Mouse (Mus musculus): ENCODE data around the gene Pld2. TPM values are rescaled to one million over a fixed set of nuclear protein-coding genes. Genes with fewer than 3 reads are reported as not detected.

Gene Pld2
- 9.3 and 10.0 TPM in 2 replicates for polyA plus RNA-seq (2015; fragmentation: Nextera tagmentation; extraction: Ambion mirVana)

DNA sequence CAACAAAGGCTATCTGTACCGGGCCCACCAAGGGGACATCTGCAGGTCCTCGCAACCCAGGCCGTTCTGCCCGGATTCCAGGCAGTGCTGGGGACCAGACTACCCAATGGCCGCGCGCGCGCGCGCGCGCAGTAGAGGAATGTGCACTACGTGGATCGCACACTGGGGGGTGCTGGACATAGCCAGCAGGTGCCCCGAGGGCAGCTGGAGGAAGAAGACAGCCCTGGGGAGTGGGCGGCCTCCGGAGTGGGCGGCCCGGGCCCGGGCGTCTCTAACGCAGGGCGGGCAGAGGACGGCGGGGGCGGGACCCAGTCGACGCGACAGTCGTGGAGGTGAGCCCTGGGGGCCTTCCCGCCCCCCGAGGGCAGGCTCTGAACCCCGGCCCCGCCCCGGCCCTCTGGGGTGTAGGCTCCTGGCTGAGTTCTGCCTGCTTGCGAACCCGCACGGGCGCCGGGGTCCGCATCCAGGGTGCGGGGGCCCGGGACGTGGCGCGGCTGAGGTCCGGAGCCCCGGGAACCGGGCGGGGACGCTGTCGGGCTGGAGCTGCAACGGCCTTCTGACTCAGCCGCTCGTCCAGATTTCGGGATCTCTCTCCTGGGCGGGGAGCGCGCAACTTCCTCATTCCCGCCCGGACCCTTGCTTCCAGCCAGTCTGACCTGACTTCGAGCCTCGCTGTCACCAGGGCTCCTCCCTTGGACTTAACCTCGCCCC is at the start of gene Pld2:
Pld2 (plus strand) TSS at position 188 of the 711 bp plus-strand sequence.
- peak within 1 kb of the TSS; percentile 75 for H3K4me3 ChIP-seq (ENCODE audit: low read length)
- H3K9ac ChIP-seq (ENCODE audit: low read depth, low read length): peak within 1 kb of the TSS; percentile 81
- under 1% methylated on average over 50 of the region's 65 CpGs for WGBS
- H3K9me3 ChIP-seq (ENCODE audit: control insufficient read depth, low read length): no peaks in the 10 kb centered on the region
- H3K4me2 ChIP-seq (ENCODE audit: low read depth, low read length): peak within 1 kb of the TSS; percentile 83
- ATAC-seq: peak; percentile 99
- peak within 1 kb of the TSS; percentile 87 for H3K27ac ChIP-seq (ENCODE audit: low read length)
- no peaks in the 10 kb centered on the region for H3K27me3 ChIP-seq (replicated peaks; ENCODE audit: control insufficient read depth, insufficient read depth, low read length)
- peaks cover 8% of the 10 kb centered on the region for H3K4me1 ChIP-seq (ENCODE audit: control insufficient read depth, insufficient read depth, low read length)
- no peaks in the 10 kb centered on the region for H3K36me3 ChIP-seq (ENCODE audit: control insufficient read depth, insufficient read depth, low read length)

DNA sequence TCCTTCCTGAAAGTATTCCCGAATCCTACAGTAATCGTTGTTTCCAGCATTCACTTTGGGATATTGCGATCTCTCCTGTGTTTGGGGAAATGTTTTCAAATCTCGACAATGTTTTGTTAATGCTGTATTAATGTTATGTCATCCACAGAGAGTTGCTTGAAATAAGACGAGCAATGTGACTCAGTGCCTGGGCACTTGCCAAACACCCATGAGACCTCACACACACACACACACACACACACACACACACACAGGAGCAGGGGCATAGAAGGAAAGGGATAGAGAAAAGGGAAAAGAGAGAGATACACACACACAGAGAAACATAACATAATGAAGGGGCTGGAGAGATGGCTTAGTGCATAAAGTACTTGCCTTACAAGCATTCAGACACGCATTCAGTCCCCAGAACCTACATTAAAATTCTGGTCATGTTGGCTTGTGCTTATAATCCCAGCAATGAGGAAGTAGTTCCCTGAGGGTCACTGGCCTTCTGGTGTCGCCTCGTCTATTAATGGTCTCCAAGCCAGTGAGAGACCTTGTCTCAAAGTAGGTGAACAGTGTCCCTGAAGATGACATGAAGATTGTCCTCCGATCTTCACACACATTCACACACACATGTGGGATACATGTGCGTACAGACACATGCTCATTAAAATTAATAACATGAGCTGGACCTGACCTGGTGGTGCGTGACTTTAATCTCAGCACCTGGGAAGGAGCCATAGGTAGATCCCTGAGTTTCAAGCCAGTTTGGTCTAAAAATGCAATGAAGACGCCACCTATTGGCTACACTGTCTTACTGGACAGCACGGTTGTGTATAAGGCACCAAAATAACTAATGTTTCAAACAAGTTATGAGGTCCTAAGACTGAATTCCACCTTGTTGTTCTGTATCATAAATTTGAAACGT is 40.0 kb upstream of the Pld2 start:
- Histone ChIP-seq H3K9ac (ENCODE audit: low read depth, low read length) (no peak overlapping the region), H3K27ac (ENCODE audit: low read length) (peak overlapping the region; percentile 65), H3K4me1 (ENCODE audit: control insufficient read depth, insufficient read depth, low read length) (peaks cover 6% of the 10 kb centered on the region; the same call in 1 of the 2 replicates), H3K27me3 (replicated peaks; ENCODE audit: control insufficient read depth, insufficient read depth, low read length) (no peaks in the 10 kb centered on the region), H3K4me2 (ENCODE audit: low read depth, low read length) (no peak overlapping the region), H3K36me3 (ENCODE audit: control insufficient read depth, insufficient read depth, low read length) (no peaks in the 10 kb centered on the region), H3K9me3 (ENCODE audit: control insufficient read depth, low read length) (no peaks in the 10 kb centered on the region), H3K4me3 (ENCODE audit: low read length) (no peak overlapping the region)
- ATAC-seq: peak; percentile 11; the same call in 1 of the 2 replicates
- WGBS: 63% methylated on average over 14 of the region's 14 CpGs

DNA sequence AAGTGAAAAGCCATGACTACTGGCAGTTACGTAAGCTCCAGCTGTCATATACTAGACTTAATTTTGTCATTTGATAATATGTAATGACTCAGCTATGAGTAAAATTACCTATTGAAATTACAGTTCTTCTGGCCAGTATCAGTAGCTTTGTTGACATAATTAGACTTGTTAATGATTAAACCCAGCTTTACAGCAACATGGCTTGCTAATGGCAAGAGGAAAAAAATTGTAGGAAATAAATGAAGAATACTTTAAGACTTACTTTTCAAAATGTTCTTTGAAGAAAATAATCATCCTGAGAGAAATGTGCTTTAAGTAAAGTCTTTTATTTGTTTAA is 39.4 kb upstream of the Pld2 start:
- ATAC-seq: peak; percentile 37; the same call in 1 of the 2 replicates
- WGBS: 59% methylated on average over 1 of the region's 1 CpGs
- H3K4me3 ChIP-seq (ENCODE audit: low read length): no peak overlapping the region
- H3K9me3 ChIP-seq (ENCODE audit: control insufficient read depth, low read length): no peaks in the 10 kb centered on the region
- H3K27ac ChIP-seq (ENCODE audit: low read length): peak overlapping the region; percentile 65
- H3K9ac ChIP-seq (ENCODE audit: low read depth, low read length): no peak overlapping the region
- H3K27me3 ChIP-seq (replicated peaks; ENCODE audit: control insufficient read depth, insufficient read depth, low read length): no peaks in the 10 kb centered on the region
- peaks cover 6% of the 10 kb centered on the region; the same call in 1 of the 2 replicates for H3K4me1 ChIP-seq (ENCODE audit: control insufficient read depth, insufficient read depth, low read length)
- no peaks in the 10 kb centered on the region for H3K36me3 ChIP-seq (ENCODE audit: control insufficient read depth, insufficient read depth, low read length)
- H3K4me2 ChIP-seq (ENCODE audit: low read depth, low read length): no peak overlapping the region

DNA sequence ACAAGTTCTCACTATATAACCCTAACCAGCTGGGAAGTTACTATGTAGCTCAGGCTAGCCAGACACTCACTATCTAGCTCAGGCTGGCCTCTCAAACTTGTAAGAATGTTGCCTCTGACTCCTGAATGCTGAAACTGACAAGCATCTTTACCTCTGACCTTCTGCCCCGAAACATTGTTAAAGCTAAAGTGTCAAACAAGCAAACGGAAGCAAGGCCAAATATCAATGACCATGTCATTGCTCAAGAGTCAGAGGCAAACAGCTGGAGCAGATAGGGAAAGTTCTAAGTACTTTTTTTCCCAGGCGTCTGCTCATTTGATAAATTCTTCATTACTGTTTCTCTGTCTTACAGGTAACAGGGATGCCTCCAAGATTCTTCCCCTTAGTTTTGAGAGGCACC is 37.8 kb upstream of the Pld2 start:
- H3K9ac ChIP-seq (ENCODE audit: low read depth, low read length): no peak overlapping the region
- H3K27ac ChIP-seq (ENCODE audit: low read length): no peak overlapping the region
- H3K4me2 ChIP-seq (ENCODE audit: low read depth, low read length): no peak overlapping the region
- peaks cover 6% of the 10 kb centered on the region; the same call in 1 of the 2 replicates for H3K4me1 ChIP-seq (ENCODE audit: control insufficient read depth, insufficient read depth, low read length)
- H3K27me3 ChIP-seq (replicated peaks; ENCODE audit: control insufficient read depth, insufficient read depth, low read length): no peaks in the 10 kb centered on the region
- H3K4me3 ChIP-seq (ENCODE audit: low read length): no peak overlapping the region
- WGBS: 53% methylated on average over 3 of the region's 3 CpGs
- no peak for ATAC-seq
- H3K9me3 ChIP-seq (ENCODE audit: control insufficient read depth, low read length): no peaks in the 10 kb centered on the region
- no peaks in the 10 kb centered on the region for H3K36me3 ChIP-seq (ENCODE audit: control insufficient read depth, insufficient read depth, low read length)

DNA sequence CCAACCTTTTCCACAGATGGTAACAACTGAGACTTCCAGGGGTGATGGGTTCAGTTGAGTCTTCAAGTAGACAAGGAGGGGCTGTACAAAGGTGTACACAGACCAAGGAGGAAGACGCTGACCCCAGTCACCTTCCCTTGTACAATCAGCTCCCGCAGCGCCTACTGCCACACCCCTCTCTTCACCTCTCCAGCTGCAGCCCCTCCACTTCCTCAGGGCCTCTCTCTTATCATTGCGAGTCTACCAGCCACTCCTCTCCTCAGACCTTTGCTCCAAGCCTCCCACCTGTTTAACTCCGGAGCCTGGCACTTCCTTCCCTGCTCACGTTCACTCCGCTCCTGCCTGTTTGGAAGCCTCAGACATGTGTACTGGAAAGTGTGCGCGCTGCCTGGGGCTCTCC is 34.9 kb upstream of the Pld2 start, which contains the start of gene Tm4sf5:
Tm4sf5 (plus strand) TSS at position 275 of the 400 bp plus-strand sequence.
- Histone ChIP-seq H3K36me3 (ENCODE audit: control insufficient read depth, insufficient read depth, low read length) (no peaks in the 10 kb centered on the region), H3K4me2 (ENCODE audit: low read depth, low read length) (peak within 1 kb of the TSS; percentile 50), H3K9ac (ENCODE audit: low read depth, low read length) (peak within 1 kb of the TSS; percentile 57), H3K9me3 (ENCODE audit: control insufficient read depth, low read length) (no peaks in the 10 kb centered on the region), H3K27me3 (replicated peaks; ENCODE audit: control insufficient read depth, insufficient read depth, low read length) (no peaks in the 10 kb centered on the region), H3K4me3 (ENCODE audit: low read length) (peak within 1 kb of the TSS; percentile 50), H3K4me1 (ENCODE audit: control insufficient read depth, insufficient read depth, low read length) (peaks cover 14% of the 10 kb centered on the region), H3K27ac (ENCODE audit: low read length) (peak within 1 kb of the TSS; percentile 87)
- 48% methylated on average over 9 of the region's 9 CpGs for WGBS
- ATAC-seq: peak; percentile 92

DNA sequence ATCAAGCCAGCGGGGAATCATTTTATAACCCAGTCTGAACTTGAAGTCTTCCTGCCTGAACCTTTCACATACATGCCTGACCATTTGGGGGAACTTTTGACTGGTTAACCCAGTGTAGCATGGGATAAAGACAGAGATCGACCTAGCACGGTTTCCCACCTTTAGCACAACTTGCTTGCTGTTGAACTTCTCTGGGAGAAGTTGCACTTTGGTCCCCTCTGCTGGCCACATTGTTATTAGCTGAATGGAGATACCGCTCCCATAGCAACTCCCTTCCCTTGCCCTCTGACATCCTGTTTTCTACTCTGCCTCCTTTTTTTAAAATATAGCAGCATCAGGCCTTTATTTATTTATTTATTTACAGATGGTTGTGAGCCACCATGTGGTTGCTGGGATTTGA is 33.5 kb upstream of the Pld2 start:
- Histone ChIP-seq H3K9ac (ENCODE audit: low read depth, low read length) (no peak overlapping the region), H3K36me3 (ENCODE audit: control insufficient read depth, insufficient read depth, low read length) (no peaks in the 10 kb centered on the region), H3K27ac (ENCODE audit: low read length) (peak overlapping the region; percentile 68; the same call in 1 of the 2 replicates), H3K4me2 (ENCODE audit: low read depth, low read length) (peak overlapping the region; percentile 50), H3K4me1 (ENCODE audit: control insufficient read depth, insufficient read depth, low read length) (peaks cover 11% of the 10 kb centered on the region), H3K4me3 (ENCODE audit: low read length) (peak overlapping the region; percentile 50), H3K27me3 (replicated peaks; ENCODE audit: control insufficient read depth, insufficient read depth, low read length) (no peaks in the 10 kb centered on the region), H3K9me3 (ENCODE audit: control insufficient read depth, low read length) (no peaks in the 10 kb centered on the region)
- WGBS: 18% methylated on average over 4 of the region's 4 CpGs
- ATAC-seq: no peak

DNA sequence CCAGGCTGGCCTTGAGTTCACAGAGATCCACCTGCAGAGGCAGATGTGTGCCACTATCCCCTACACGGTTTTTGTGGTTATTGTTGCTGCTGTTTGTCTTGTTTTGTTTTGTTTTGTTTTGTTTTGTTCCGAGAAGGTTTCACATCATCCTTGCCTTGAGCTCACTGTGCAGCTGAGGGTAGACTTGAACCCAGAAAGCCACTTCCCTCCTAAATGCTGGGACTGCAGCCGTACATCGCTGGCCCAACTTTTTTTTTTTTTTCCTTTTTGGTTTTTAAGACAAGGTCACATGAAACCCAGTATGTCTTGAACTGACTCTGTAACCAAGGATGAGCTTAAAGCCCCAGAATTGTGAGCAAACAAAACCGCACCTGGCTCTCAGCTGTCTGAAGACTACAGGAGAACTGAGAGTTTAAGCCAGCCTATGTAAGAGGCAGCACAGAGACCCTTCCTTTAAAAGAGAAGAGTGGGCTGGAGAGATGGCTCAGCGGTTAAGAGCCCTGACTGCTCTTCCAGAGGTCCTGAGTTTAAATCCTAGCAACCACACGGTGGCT is 32.8 kb upstream of the Pld2 start:
- Histone ChIP-seq H3K4me1 (ENCODE audit: control insufficient read depth, insufficient read depth, low read length) (peaks cover 11% of the 10 kb centered on the region), H3K9me3 (ENCODE audit: control insufficient read depth, low read length) (no peaks in the 10 kb centered on the region), H3K9ac (ENCODE audit: low read depth, low read length) (no peak overlapping the region), H3K36me3 (ENCODE audit: control insufficient read depth, insufficient read depth, low read length) (no peaks in the 10 kb centered on the region), H3K4me3 (ENCODE audit: low read length) (no peak overlapping the region), H3K27ac (ENCODE audit: low read length) (no peak overlapping the region), H3K27me3 (replicated peaks; ENCODE audit: control insufficient read depth, insufficient read depth, low read length) (no peaks in the 10 kb centered on the region), H3K4me2 (ENCODE audit: low read depth, low read length) (peak overlapping the region; percentile 18; the same call in 1 of the 2 replicates)
- WGBS: 75% methylated on average over 7 of the region's 7 CpGs
- no peak for ATAC-seq

DNA sequence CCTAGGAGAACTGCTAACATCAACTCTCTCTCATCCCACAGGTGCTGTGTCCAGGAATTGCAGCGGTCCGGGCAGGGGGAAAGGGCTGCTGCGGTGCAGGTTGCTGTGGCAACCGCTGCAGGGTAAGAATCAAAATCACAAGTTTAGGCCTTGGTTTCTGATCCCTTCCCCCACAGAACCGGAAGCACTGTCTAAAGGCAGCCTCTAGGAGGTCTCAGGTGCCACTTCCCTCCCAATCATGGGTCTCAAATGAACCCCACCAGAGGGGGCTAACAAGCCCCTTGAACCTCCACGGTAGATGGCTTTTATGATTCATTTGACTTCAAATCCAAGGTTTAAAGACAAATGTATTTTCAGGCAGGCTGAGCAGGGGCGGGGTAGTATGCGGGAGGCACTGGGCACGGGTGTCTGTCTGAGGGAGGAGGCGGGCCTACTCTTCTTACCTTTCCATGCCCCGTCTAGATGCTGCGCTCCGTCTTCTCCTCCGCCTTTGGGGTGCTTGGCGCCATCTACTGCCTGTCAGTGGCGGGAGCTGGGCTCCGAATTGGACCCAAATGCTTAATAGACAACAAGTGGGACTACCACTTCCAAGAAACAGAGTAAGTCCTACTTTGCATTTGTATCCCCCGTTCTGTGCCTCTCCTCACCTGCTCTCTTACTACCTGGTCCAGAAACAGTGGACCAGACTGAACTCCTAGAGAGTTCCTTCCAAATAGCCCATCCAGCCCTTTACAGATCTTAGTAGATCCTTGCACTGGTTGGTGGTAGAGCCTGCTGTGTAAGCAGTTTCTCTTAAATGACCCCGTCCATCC is 29.9 kb upstream of the Pld2 start:
- Histone ChIP-seq H3K4me2 (ENCODE audit: low read depth, low read length) (peak overlapping the region; percentile 26), H3K4me3 (ENCODE audit: low read length) (peak overlapping the region; percentile 17; the same call in 1 of the 2 replicates), H3K9ac (ENCODE audit: low read depth, low read length) (no peak overlapping the region; the same call in 1 of the 2 replicates), H3K27me3 (replicated peaks; ENCODE audit: control insufficient read depth, insufficient read depth, low read length) (no peaks in the 10 kb centered on the region), H3K36me3 (ENCODE audit: control insufficient read depth, insufficient read depth, low read length) (no peaks in the 10 kb centered on the region), H3K4me1 (ENCODE audit: control insufficient read depth, insufficient read depth, low read length) (peaks cover 11% of the 10 kb centered on the region), H3K9me3 (ENCODE audit: control insufficient read depth, low read length) (no peaks in the 10 kb centered on the region), H3K27ac (ENCODE audit: low read length) (no peak overlapping the region)
- ATAC-seq: peak; percentile 42; the same call in 1 of the 2 replicates
- 13% methylated on average over 19 of the region's 19 CpGs for WGBS

Measured in intestine, embryonic 16.5 days (tissue).